In the genomic region with DNA sequence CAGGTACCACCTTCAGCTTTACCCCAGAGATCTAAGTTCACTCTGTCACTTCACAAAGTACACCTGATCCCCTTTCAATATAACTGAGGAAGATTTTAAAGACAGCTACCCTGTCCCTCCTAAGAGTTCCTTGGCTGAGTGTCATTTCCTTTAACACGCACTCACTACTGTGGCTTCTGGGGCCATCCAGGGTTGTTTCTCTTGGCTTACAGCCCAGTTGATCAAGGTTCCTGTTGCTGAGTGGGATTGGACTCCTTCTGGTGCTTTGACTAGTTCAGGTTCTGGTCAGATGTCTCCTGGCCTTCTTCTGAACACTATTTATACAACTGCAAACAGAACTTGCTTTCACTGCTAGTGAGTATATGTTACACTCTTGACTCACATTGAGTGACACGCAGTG, we compare ENCODE assay signal across 12 mouse cellular contexts.
DNase-seq lines count a peak whose midpoint lies in the region; ATAC-seq and TF ChIP-seq lines count a peak whose summit lies in the region.
"Had no signal": no experiment of that assay in that cellular context is flagged by ENCODE, and none has a peak within 500 bp of the region (broad histone marks: within the 10 kb centered on the region; RNA-seq: fewer than 3 reads in every experiment).

No protein-coding gene starts in this region.

- peaks cover 7 to 9% of the 10 kb centered on the region in 2 experiments for H3K4me1 ChIP-seq in heart, embryonic 14.5 days (ENCODE audit: control insufficient read depth in 2 of 2, insufficient read depth in 2 of 2, low read length in 2 of 2)
- no peaks in the 10 kb centered on the region; the same call in none of the 2 replicates for H3K4me1 ChIP-seq in heart, adult 2 months (ENCODE audit: control insufficient read depth, insufficient read depth, low read length)
- H3K4me1 ChIP-seq in intestine, embryonic 15.5 days (replicated peaks), result peaks cover 6% of the 10 kb centered on the region
- H3K4me1 ChIP-seq: hindbrain, embryonic 15.5 days had no signal

- H3K27me3 ChIP-seq in heart, embryonic 14.5 days (ENCODE audit: control insufficient read depth, insufficient read depth, low read length), result no peaks in the 10 kb centered on the region
- no peaks in the 10 kb centered on the region for H3K27me3 ChIP-seq in heart, adult 2 months (ENCODE audit: control insufficient read depth, insufficient read depth, low read length)
- H3K27me3 ChIP-seq in intestine, embryonic 15.5 days (replicated peaks), result no peaks in the 10 kb centered on the region
- H3K27me3 ChIP-seq: CH12.LX; hindbrain, embryonic 15.5 days; stomach, embryonic 15.5 days had no signal

- peak overlapping the region in 1 of 2 experiments; percentile 19; a peak in 1 of 4 replicates for H3K27ac ChIP-seq in heart, embryonic 14.5 days (replicated peaks in 1 of 2; ENCODE audit: control insufficient read depth in 1 of 2, insufficient read depth in 1 of 2, low read depth in 2 of 2, low read length in 2 of 2)
- H3K27ac ChIP-seq in heart, adult 2 months, result no peak overlapping the region
- H3K27ac ChIP-seq in intestine, embryonic 15.5 days, result no peak overlapping the region
- H3K27ac ChIP-seq: hindbrain, embryonic 15.5 days; stomach, embryonic 15.5 days had no signal

- no peak overlapping the region for H3K4me2 ChIP-seq in heart, embryonic 14.5 days (ENCODE audit: low read length)
- H3K4me2 ChIP-seq in intestine, embryonic 15.5 days (replicated peaks), result no peak overlapping the region
- H3K4me2 ChIP-seq: hindbrain, embryonic 15.5 days; stomach, embryonic 15.5 days had no signal

- H3K36me3 ChIP-seq in heart, embryonic 14.5 days (ENCODE audit: control insufficient read depth, insufficient read depth, low read length), result no peaks in the 10 kb centered on the region
- no peaks in the 10 kb centered on the region for H3K36me3 ChIP-seq in heart, adult 2 months (ENCODE audit: control insufficient read depth, insufficient read depth, low read length)
- H3K36me3 ChIP-seq in intestine, embryonic 15.5 days, result no peaks in the 10 kb centered on the region
- H3K36me3 ChIP-seq: hindbrain, embryonic 15.5 days; stomach, embryonic 15.5 days had no signal

- no peaks in the 10 kb centered on the region for H3K9me3 ChIP-seq in heart, embryonic 14.5 days (ENCODE audit: control insufficient read depth, low read length)
- no peaks in the 10 kb centered on the region for H3K9me3 ChIP-seq in intestine, embryonic 15.5 days
- H3K9me3 ChIP-seq: hindbrain, embryonic 15.5 days; stomach, embryonic 15.5 days had no signal

- TF ChIP-seq POLR2A in heart, adult 2 months (IDR thresholded peaks at IDR 0.05; ENCODE audit: insufficient read depth, low read depth, low read length), result no peak

- intact Hi-C loops in heart, adult 2 months (cut with DNase I), result no loop called here

- no peaks in the 10 kb centered on the region for H3K79me2 ChIP-seq in heart, adult 2 months (replicated peaks; ENCODE audit: control insufficient read depth, insufficient read depth, low read length)

- TF ChIP-seq EP300 in heart, adult 2 months (IDR thresholded peaks at IDR 0.05; ENCODE audit: insufficient read depth, low read depth, low read length), result no peak

- H3K4me3 ChIP-seq in heart, embryonic 14.5 days (ENCODE audit: control insufficient read depth in 1 of 2, insufficient read depth in 1 of 2, low read depth in 1 of 2, low read length in 2 of 2), result no peak overlapping the region
- H3K4me3 ChIP-seq in heart, adult 2 months, result no peak overlapping the region
- H3K4me3 ChIP-seq in intestine, embryonic 15.5 days (replicated peaks), result no peak overlapping the region
- H3K4me3 ChIP-seq: hindbrain, embryonic 15.5 days; myocyte; stomach, embryonic 15.5 days had no signal

- 34% methylated on average over 2 of the region's 2 CpGs for WGBS in heart, embryonic 14.5 days
- WGBS in heart, adult 2 months, result 34% methylated on average over 2 of the region's 2 CpGs
- WGBS in intestine, embryonic 15.5 days, result 46% methylated on average over 2 of the region's 2 CpGs
- WGBS in large intestine, adult 2 months, result 24% methylated on average over 2 of the region's 2 CpGs

- DNase-seq in heart, adult 2 months, result no peak
- DNase-seq in adrenal gland, adult 8-10 months, result peak; percentile 45
- peak; percentile 53 for DNase-seq in large intestine, adult 2 months (ENCODE audit: low read depth, low spot score)
- no peak for DNase-seq in thymus, postnatal 0 days (ENCODE audit: low spot score)
- DNase-seq in frontal cortex, postnatal 14 days (ENCODE audit: low spot score in 2 of 2), result no peak

- H3K9ac ChIP-seq in heart, embryonic 14.5 days (ENCODE audit: low read length), result no peak overlapping the region
- H3K9ac ChIP-seq in heart, adult 2 months (ENCODE audit: low read depth, low read length), result no peak overlapping the region
- no peak overlapping the region for H3K9ac ChIP-seq in intestine, embryonic 15.5 days
- H3K9ac ChIP-seq: hindbrain, embryonic 15.5 days; stomach, embryonic 15.5 days had no signal

- no peak for TF ChIP-seq CTCF in heart, adult 2 months (IDR thresholded peaks at IDR 0.05)

- ATAC-seq in heart, embryonic 14.5 days (ENCODE audit: insufficient number of reproducible peaks, insufficient read depth, low FRiP score, low read depth), result 0 out of 2 replicates have a peak, but pooled peaks have one; percentile 31
- peak; percentile 72 for ATAC-seq in intestine, embryonic 15.5 days
- ATAC-seq in granulocyte monocyte progenitor cell, adult 5-6 weeks (replicated peaks; ENCODE audit: poor library complexity, severe bottlenecking), result no peak; the same call in 1 of the 2 replicates

Comparison
In these comparisons a context has a peak if more than half of its experiments do, and no peak if none do; other contexts are left out.
1. DNase-seq: peak in adrenal gland, adult 8-10 months (single experiment) and large intestine, adult 2 months (single experiment); none in heart, adult 2 months (0 of 2), thymus, postnatal 0 days (single experiment) and frontal cortex, postnatal 14 days (0 of 2).